Mouse (Mus musculus) liver, postnatal 0 days (tissue): ENCODE measurements at regions not wholly inside any gene's neighbourhood (a gene's known extent, or its start where the extent isn't known, plus 50 kb on each side); places are given as distances from the start of the nearest gene placed in this dataset.

Source experiments
- ATAC-seq: fragments of 200-750 bp; cut with Nextera tagmentation; 2 replicates; pipeline ENCODE4 v1.8.0; 2017; ENCODE audit warnings: mild to moderate bottlenecking, moderate library complexity
- DNase-seq: peaks from one replicate; pipeline ENCODE4 v3.0.0-alpha.2; 2016
- H3K27ac ChIP-seq: fragments of 300-500 bp; sonication (generic); 2 replicates; pipeline ENCODE4 v1.5.1; 2014; ENCODE audit warnings: antibody characterized with exemption, moderate library complexity, mild to moderate bottlenecking, low read depth
- H3K27me3 ChIP-seq: fragments of 300-500 bp; sonication (generic); 2 replicates; pipeline ENCODE4 v1.6.1; 2014; ENCODE audit warnings: low read length, control low read depth, mixed read lengths; ENCODE audit not compliant: insufficient read depth
- H3K36me3 ChIP-seq: fragments of 300-500 bp; sonication (generic); replicated peaks from 2 replicates; pipeline ENCODE4 v1.6.1; 2014; ENCODE audit warnings: mild to moderate bottlenecking, control low read depth, low read length, moderate library complexity, mixed read lengths; ENCODE audit not compliant: insufficient read depth
- H3K4me1 ChIP-seq: fragments of 300-500 bp; sonication (generic); 2 replicates; pipeline ENCODE4 v1.6.1; 2014; ENCODE audit warnings: antibody characterized with exemption, mild to moderate bottlenecking, control low read depth; ENCODE audit not compliant: insufficient read depth
- H3K4me2 ChIP-seq: fragments of 300-500 bp; sonication (generic); 2 replicates; pipeline ENCODE4 v1.6.1; 2014; ENCODE audit warnings: low read depth, mild to moderate bottlenecking, low read length, moderate library complexity, mixed read lengths
- H3K4me3 ChIP-seq: fragments of 300-500 bp; sonication (generic); 2 replicates; pipeline ENCODE4 v1.5.1; 2014; ENCODE audit warnings: low read depth, low read length
- H3K9ac ChIP-seq: fragments of 300-500 bp; sonication (generic); replicated peaks from 2 replicates; pipeline ENCODE4 v1.6.1; 2014; ENCODE audit warnings: mild to moderate bottlenecking, moderate library complexity
- H3K9me3 ChIP-seq: fragments of 300-500 bp; sonication (generic); 2 replicates; pipeline ENCODE4 v1.6.1; 2016; ENCODE audit warnings: mild to moderate bottlenecking, control low read depth, low read length, mixed read lengths
- CTCF ChIP-seq: sonication (generic); IDR thresholded peaks from 2 replicates; pipeline ENCODE4 v1.5.1; 2016; ENCODE audit warnings: antibody characterized with exemption, low read depth
- EP300 ChIP-seq: IDR thresholded peaks from 2 replicates; pipeline ENCODE4 v1.6.1; 2016; ENCODE audit warnings: antibody characterized with exemption, low read depth, mild to moderate bottlenecking
- WGBS: fragments of 180-500 bp; shearing (Covaris S2); extraction: QIAGEN DNeasy Blood & Tissue Kit; methylation state at CpG from one replicate; pipeline ENCODE4 v1.1.7; 2014; ENCODE audit not compliant: insufficient replicate concordance; 5-methylcytosine and 5-hydroxymethylcytosine counted together

DNA sequence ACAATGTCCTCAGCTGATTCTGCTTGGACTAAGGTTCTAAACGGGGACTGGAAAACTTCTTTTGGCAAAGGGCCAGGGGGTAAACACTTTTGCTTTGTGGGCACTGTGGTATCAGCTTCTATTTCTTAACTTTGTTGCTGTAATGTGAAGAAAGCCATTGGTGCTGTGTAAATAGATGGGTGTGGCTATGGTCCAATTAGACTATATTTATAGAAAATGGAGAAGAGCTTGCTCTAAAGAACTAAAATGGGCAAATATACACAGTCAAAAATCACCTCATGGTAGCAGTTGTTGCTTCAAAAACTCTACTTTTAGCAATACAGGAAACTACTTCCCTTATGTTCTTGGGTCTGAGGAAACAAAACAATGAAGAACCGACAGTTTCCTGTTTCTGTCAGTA is 84.1 kb downstream of the Tnfaip3 start:
- Histone ChIP-seq H3K9me3 (no peaks in the 10 kb centered on the region), H3K4me3 (no peak overlapping the region), H3K4me2 (no peak overlapping the region), H3K27me3 (no peaks in the 10 kb centered on the region), H3K36me3 (no peaks in the 10 kb centered on the region), H3K4me1 (peaks cover 6% of the 10 kb centered on the region; the same call in 1 of the 2 replicates), H3K27ac (no peak overlapping the region; the same call in 1 of the 2 replicates), H3K9ac (no peak overlapping the region)
- TF ChIP-seq EP300 (no peak), CTCF (no peak)
- 17% methylated on average over 2 of the region's 2 CpGs for WGBS
- no peak for DNase-seq
- ATAC-seq, result no peak

DNA sequence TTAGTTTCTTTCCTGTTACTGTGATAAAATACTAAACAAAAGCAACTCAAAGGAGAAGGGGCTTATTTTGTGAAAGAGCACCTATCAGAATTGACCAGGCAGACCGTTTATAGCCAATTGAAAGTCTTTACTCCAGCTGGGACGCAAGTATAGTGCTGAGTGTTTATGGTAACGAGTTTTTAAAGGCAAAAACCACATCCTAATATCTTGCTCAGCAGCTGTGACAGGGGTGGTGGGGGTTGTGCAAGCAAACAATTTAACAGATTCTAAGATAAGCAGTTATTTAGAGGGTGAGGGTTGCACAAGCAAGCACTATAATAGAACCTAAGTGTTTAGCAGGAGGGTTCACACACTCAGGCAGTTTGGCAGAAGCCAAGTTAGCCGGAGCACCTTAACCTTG is 74.0 kb downstream of the Tnfaip3 start:
- H3K9ac ChIP-seq, result no peak overlapping the region
- no peaks in the 10 kb centered on the region for H3K36me3 ChIP-seq
- no peaks in the 10 kb centered on the region for H3K27me3 ChIP-seq
- no peak for DNase-seq
- 31% methylated on average over 4 of the region's 4 CpGs for WGBS
- H3K27ac ChIP-seq, result no peak overlapping the region
- no peaks in the 10 kb centered on the region for H3K4me1 ChIP-seq
- ATAC-seq, result no peak
- no peak overlapping the region for H3K4me2 ChIP-seq
- 0 out of 2 replicates have a peak, but pooled peaks have one; percentile 28 for TF ChIP-seq EP300
- TF ChIP-seq CTCF, result no peak
- no peak overlapping the region for H3K4me3 ChIP-seq
- H3K9me3 ChIP-seq, result no peaks in the 10 kb centered on the region

DNA sequence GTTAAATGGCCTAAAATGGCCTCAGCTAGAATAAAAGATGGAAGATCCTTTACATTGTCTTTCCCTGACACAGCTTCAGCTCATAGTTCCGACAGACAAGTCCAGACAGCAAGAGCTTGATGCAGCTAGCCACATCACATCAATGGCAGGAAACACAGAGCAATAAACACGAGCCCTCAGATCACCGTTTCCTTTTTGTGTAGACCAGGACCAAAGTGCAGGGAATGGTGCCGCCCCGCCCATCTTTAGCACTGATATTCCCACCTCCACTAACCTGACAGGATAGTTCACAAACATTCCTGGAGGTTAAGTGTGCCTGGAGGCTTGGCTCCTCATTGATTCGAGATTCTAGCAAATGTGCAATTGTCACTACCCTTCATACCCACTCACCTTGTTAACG is 73.5 kb downstream of the Tnfaip3 start:
- 47% methylated on average over 7 of the region's 7 CpGs for WGBS
- H3K36me3 ChIP-seq, result no peaks in the 10 kb centered on the region
- no peaks in the 10 kb centered on the region for H3K9me3 ChIP-seq
- no peak for TF ChIP-seq EP300
- TF ChIP-seq CTCF, result no peak
- no peaks in the 10 kb centered on the region for H3K4me1 ChIP-seq
- H3K9ac ChIP-seq, result no peak overlapping the region
- H3K27ac ChIP-seq, result no peak overlapping the region
- ATAC-seq (no peak), DNase-seq (no peak)
- no peak overlapping the region for H3K4me2 ChIP-seq
- no peak overlapping the region for H3K4me3 ChIP-seq
- H3K27me3 ChIP-seq, result no peaks in the 10 kb centered on the region

DNA sequence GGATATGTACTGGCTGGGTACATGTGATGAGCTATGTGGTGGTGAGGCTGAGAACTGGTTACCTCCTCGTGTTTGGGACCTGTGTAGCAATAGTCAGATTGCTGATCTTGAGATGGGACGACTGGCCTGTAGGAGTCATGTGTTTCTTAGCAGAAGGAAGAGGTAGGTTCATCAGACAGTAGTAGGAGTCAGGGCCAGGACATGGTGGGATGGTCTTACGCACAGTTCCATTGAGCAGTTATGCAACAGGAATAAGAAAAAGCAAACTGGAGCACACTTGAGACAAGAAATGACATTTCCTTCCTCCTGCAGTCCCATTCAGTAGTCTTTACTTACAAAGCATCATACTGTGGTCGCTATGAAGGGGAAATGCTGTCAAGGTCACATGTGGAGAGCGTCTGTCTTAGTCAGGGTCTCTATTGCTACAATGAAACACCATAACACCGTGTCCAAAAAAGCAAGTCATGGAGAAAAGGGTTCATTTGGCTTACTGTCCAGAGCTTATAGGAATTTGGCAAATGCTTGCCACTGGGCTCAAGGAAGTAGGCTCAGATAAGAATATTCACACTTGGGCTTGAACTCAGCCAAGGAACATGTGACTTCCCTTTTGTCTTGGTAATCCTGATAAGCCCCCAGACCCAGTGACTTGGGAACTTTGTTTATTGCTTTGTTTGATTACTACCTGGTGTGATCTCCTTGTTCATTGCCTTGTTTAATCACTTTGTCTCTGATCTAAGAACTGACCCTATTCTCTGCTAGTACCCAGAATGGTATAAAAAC is 72.0 kb downstream of the Tnfaip3 start:
- no peak overlapping the region for H3K4me3 ChIP-seq
- ATAC-seq (peak; percentile 44), DNase-seq (no peak)
- no peak overlapping the region for H3K27ac ChIP-seq
- no peak for TF ChIP-seq EP300
- no peak for TF ChIP-seq CTCF
- no peak overlapping the region for H3K9ac ChIP-seq
- no peak overlapping the region for H3K4me2 ChIP-seq
- WGBS, result 37% methylated on average over 6 of the region's 6 CpGs
- no peaks in the 10 kb centered on the region for H3K27me3 ChIP-seq
- H3K9me3 ChIP-seq, result no peaks in the 10 kb centered on the region
- no peaks in the 10 kb centered on the region for H3K36me3 ChIP-seq
- no peaks in the 10 kb centered on the region for H3K4me1 ChIP-seq

DNA sequence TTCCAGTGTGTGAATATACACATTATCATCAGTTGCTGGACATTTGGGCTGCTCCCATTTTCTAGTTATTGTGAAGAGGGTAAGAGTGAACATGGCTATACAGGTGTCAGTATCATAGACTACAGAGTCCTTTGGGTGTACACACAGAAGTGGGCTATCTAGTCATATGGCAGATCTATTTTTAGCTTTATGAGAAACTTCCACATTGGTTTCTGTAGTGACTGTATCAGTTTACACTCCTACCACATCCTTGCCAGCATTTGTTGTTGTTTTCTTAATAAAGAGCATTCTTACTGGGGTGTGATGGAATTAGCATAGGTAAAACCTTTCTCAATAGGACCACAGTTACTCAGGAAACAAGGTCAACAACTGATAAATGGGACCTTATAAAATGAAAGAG is 68.7 kb downstream of the Tnfaip3 start:
- no peak overlapping the region for H3K9ac ChIP-seq
- TF ChIP-seq EP300 (no peak), CTCF (no peak)
- ATAC-seq, result no peak
- H3K27ac ChIP-seq, result no peak overlapping the region
- no peaks in the 10 kb centered on the region for H3K36me3 ChIP-seq
- no peak overlapping the region for H3K4me3 ChIP-seq
- H3K27me3 ChIP-seq, result no peaks in the 10 kb centered on the region
- DNase-seq, result no peak
- no peaks in the 10 kb centered on the region for H3K4me1 ChIP-seq
- no peak overlapping the region for H3K4me2 ChIP-seq
- no peaks in the 10 kb centered on the region for H3K9me3 ChIP-seq
